Comparison of ENCODE assay signal across 32 mouse cellular contexts in the genomic region with DNA sequence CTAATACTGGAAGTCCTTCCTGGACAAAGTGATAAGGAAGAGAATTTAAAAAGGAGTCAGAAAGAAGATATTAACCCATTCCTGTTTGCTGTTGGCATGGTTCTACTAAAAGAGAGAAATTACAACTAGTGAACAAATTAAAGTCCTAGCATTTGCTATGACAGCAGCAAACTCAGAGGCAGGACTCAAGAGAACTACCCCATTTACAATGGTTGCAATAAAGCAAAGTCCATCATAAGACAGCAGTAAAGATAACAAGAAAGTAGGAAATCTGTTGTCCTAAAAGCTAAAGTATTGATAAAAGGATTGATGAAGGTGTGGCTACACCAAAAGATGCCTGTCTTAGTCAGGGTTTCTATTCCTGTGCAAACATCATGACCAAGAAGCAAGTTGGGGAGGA.
"Had no signal": no experiment of that assay in that cellular context is flagged by ENCODE, and none has a peak within 500 bp of the region (broad histone marks: within the 10 kb centered on the region; RNA-seq: fewer than 3 reads in every experiment).

No protein-coding gene starts in this region.

- H3K4me2 ChIP-seq: limb, embryonic 12.5 days; limb, embryonic 13.5 days; limb, embryonic 15.5 days; liver, embryonic 11.5 days; liver, embryonic 12.5 days; liver, embryonic 13.5 days; liver, embryonic 15.5 days; lung, embryonic 14.5 days; lung, embryonic 15.5 days; midbrain, embryonic 11.5 days; midbrain, embryonic 12.5 days; midbrain, embryonic 13.5 days; midbrain, embryonic 15.5 days; neural tube, embryonic 12.5 days had no signal

- H3K27me3 ChIP-seq: limb, embryonic 12.5 days; limb, embryonic 13.5 days; limb, embryonic 15.5 days; liver, embryonic 12.5 days; liver, embryonic 13.5 days; liver, embryonic 15.5 days; lung, embryonic 15.5 days; megakaryocyte, embryonic 14.5 days; midbrain, embryonic 12.5 days; midbrain, embryonic 13.5 days; midbrain, embryonic 15.5 days; neural tube, embryonic 12.5 days had no signal

- H3K4me1 ChIP-seq: limb, embryonic 13.5 days; limb, embryonic 15.5 days; liver, embryonic 12.5 days; liver, embryonic 13.5 days; liver, embryonic 15.5 days; lung, embryonic 15.5 days; midbrain, embryonic 10.5 days; midbrain, embryonic 12.5 days; midbrain, embryonic 15.5 days; neural tube, embryonic 12.5 days had no signal

- H3K27ac ChIP-seq: limb, embryonic 10.5 days; limb, embryonic 12.5 days; limb, embryonic 13.5 days; limb, embryonic 15.5 days; liver, embryonic 12.5 days; liver, embryonic 13.5 days; liver, embryonic 14.5 days; liver, embryonic 15.5 days; lung, embryonic 15.5 days; macrophage; midbrain, embryonic 10.5 days; midbrain, embryonic 12.5 days; midbrain, embryonic 13.5 days; midbrain, embryonic 15.5 days; neural tube, embryonic 12.5 days had no signal

- H3K4me3 ChIP-seq: limb, embryonic 10.5 days; limb, embryonic 12.5 days; limb, embryonic 13.5 days; limb, embryonic 15.5 days; liver, embryonic 12.5 days; liver, embryonic 13.5 days; liver, embryonic 15.5 days; lung, embryonic 15.5 days; megakaryocyte, embryonic 14.5 days; midbrain, embryonic 10.5 days; midbrain, embryonic 12.5 days; midbrain, embryonic 13.5 days; midbrain, embryonic 15.5 days; myocyte; neural tube, embryonic 12.5 days had no signal

- H3K36me3 ChIP-seq: limb, embryonic 10.5 days; limb, embryonic 12.5 days; limb, embryonic 13.5 days; limb, embryonic 15.5 days; liver, embryonic 12.5 days; liver, embryonic 13.5 days; liver, embryonic 15.5 days; lung, embryonic 15.5 days; midbrain, embryonic 10.5 days; midbrain, embryonic 12.5 days; midbrain, embryonic 13.5 days; midbrain, embryonic 15.5 days; neural tube, embryonic 12.5 days had no signal

- ATAC-seq: liver, embryonic 12.5 days; liver, postnatal 0 days; lung, postnatal 0 days; midbrain, embryonic 13.5 days; midbrain, embryonic 15.5 days; midbrain, embryonic 16.5 days had no signal

- H3K9ac ChIP-seq: limb, embryonic 12.5 days; limb, embryonic 13.5 days; limb, embryonic 15.5 days; liver, embryonic 12.5 days; liver, embryonic 13.5 days; liver, embryonic 14.5 days; liver, embryonic 15.5 days; liver, postnatal 0 days; lung, embryonic 14.5 days; lung, embryonic 15.5 days; midbrain, embryonic 12.5 days; midbrain, embryonic 13.5 days; midbrain, embryonic 15.5 days; neural tube, embryonic 12.5 days had no signal

- DNase-seq: left cerebral cortex, postnatal 4 days; liver; liver, embryonic 13.5 days; liver, postnatal 0 days; lung, adult 18-20 months; lung, adult 2 months; lung, embryonic 14.5 days; lung, postnatal 10 days; lung, postnatal 14 days; lung, postnatal 36 days; lung, postnatal 4 days; midbrain, embryonic 14.5 days had no signal

- H3K9me3 ChIP-seq: limb, embryonic 10.5 days; limb, embryonic 12.5 days; limb, embryonic 13.5 days; limb, embryonic 15.5 days; liver, embryonic 12.5 days; liver, embryonic 13.5 days; liver, embryonic 15.5 days; lung, embryonic 15.5 days; midbrain, embryonic 10.5 days; midbrain, embryonic 12.5 days; midbrain, embryonic 13.5 days; midbrain, embryonic 15.5 days; neural tube, embryonic 12.5 days had no signal
